Mouse (Mus musculus) lung, adult 2 months (tissue): ENCODE measurements around the gene Myo3a.

ENCODE experiments used
- CTCF ChIP-seq: fragments of 200-500 bp; IDR thresholded peaks from 2 replicates; pipeline ENCODE4 v1.5.1; 2011; ENCODE audit warnings: mild to moderate bottlenecking, low read length, control low read depth; ENCODE audit not compliant: insufficient read depth
- POLR2A ChIP-seq: fragments of 200-500 bp; IDR thresholded peaks from 2 replicates; pipeline ENCODE4 v1.6.1; 2011; ENCODE audit warnings: low read depth, mild to moderate bottlenecking, control low read depth, low read length, borderline replicate concordance; ENCODE audit errors: extremely low read depth

DNA sequence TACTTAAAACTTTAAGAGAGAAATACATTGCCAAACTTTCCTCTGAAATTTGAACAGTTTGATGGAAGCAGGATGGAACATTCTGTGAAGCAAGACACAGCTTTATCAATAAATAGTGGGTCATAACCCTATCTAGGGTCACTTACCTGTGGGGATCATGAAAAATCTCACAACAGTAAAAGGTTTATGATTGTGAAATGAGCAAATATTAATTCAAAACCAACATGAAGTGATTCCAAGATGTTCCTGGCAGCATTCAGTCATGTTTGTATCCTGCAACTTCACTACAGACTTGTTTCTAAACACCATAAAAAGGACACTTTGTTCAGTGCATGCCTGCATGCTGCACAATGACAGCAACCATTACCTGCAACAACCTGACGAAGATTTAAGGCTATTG, 436.4 kb downstream of the Myo3a start:
- TF ChIP-seq CTCF (no peak), POLR2A (no peak)
